Mouse (Mus musculus): ENCODE results near the gene Hbb-bh2. TPM values are rescaled to one million over a fixed set of nuclear protein-coding genes. Genes with fewer than 3 reads are reported as not detected.

The Hbb-bh2 gene
- total RNA-seq (2021): not detected
- long read RNA-seq, experiment 1: 0 reads
- long read RNA-seq, experiment 2: 0 reads

GRCm38 (mm10) chr7:103840268-103840667 lies at the start of gene Hbb-bh2:
TSS of gene Hbb-bh2 (minus strand) at chr7:103840520.
- no peak for TF ChIP-seq CTCF (IDR thresholded peaks at IDR 0.05)
- Histone ChIP-seq H3K4me3 (no peak within 1 kb of the TSS), H3K27ac (no peak within 1 kb of the TSS)
- intact Hi-C loops (cut with DNase I): no loop called here
- DNase-seq: no peak

DNA sequence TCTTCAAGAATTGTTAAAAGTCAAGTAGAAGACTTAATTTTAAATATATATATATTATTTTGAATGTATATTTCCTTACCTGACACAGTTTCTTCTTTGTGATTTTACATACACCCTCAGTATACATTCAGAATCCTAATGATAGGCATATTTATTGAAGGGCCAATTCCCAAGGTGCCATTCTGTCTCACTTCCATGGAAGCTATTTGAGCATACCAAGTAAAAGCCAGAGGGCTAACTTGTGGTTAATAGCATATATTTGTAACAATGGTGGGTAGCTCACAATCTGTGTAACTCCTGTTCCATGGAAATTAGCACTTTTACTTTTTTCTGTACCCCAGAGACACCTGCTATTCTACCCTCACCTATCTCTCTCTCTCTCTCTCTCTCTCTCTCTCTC lies 45.8 kb upstream of the Hbb-bh2 start, which contains the start of gene Olfr66:
Gene Olfr66, minus strand, starts transcription at position 101 of the 400 bp plus-strand sequence.
- no peak for DNase-seq
- intact Hi-C loops (cut with DNase I): no loop called here
- no peak for TF ChIP-seq CTCF (IDR thresholded peaks at IDR 0.05)
- no peak within 1 kb of the TSS for H3K27ac ChIP-seq
- no peak within 1 kb of the TSS for H3K4me3 ChIP-seq

GRCm38 (mm10) chr7:103877093-103877492 lies 36.8 kb upstream of the Hbb-bh2 start:
- TF ChIP-seq CTCF (IDR thresholded peaks at IDR 0.05): no peak

DNA sequence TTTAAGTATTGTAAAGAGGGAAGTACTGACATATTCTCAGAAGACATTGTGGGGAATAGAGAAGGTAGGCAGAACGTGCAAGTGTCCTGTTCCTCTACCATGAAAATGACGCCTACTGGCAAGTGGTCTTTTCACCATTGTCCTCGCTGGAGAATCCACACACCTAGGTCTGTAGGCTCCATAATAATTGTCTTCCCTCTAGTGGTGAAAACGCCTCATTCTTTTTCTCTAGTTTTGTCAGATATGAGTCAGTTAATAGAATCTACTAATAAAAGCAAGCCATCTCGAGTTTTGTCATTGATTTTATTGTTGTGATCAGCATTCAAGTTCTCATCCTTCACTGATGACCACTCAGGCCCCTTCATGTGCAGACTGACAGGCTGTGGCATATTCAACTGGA lies 34.1 kb upstream of the Hbb-bh2 start:
- no peak for TF ChIP-seq CTCF (IDR thresholded peaks at IDR 0.05)
- intact Hi-C loops (cut with DNase I): no loop called here
- H3K27ac ChIP-seq: no peak overlapping the region
- no peak overlapping the region for H3K4me3 ChIP-seq
- DNase-seq: no peak

More at GRCm38 (mm10) chr7:103877093-103877492, 36.8 kb upstream of the Hbb-bh2 start:
- no peak overlapping the region for H3K4me3 ChIP-seq
- H3K27ac ChIP-seq: no peak overlapping the region
- DNase-seq: no peak
- intact Hi-C loops (cut with DNase I): no loop called here

DNA sequence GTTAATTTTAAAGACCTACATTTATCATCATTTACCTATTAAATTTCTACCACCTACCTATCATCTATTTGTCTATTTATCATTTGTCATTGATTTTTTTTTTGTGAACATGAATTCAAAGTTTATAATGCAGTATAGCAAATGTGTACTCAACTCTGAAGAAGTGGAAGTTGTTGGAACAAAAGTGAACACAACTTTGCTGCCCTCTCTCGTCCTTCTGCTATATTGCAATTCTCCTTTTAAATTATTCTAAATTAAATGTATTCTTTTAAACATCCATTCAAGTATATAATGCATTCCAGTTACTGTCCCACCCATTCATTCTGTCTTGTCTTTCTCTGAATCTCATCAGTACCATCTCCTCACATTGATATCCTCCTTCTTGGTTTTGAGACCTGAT lies 32.7 kb upstream of the Hbb-bh2 start:
- DNase-seq: no peak
- TF ChIP-seq CTCF (IDR thresholded peaks at IDR 0.05): no peak
- Histone ChIP-seq H3K27ac (no peak overlapping the region), H3K4me3 (no peak overlapping the region)
- intact Hi-C loops (cut with DNase I): no loop called here

DNA sequence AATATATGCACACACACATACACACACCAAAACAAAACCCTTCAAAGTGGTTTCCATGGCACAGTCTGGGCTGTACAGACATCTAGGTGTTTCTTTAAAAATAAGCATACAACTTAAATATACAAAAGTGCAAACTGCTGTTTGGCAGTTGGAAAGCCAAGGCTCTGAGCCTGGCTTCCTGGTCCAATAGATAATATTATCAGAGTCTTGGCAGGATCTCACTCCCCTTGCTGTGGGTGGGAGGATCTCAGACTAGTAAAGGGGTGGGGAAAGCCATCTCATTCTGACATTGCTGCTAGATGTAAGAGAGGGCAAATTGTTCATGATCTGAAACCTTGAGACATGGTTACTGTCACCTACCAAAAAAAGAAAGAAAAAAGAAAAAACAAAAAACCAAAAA lies 30.3 kb upstream of the Hbb-bh2 start:
- no peak for TF ChIP-seq CTCF (IDR thresholded peaks at IDR 0.05)
- intact Hi-C loops (cut with DNase I): no loop called here
- DNase-seq: no peak
- Histone ChIP-seq H3K27ac (no peak overlapping the region), H3K4me3 (no peak overlapping the region)

DNA sequence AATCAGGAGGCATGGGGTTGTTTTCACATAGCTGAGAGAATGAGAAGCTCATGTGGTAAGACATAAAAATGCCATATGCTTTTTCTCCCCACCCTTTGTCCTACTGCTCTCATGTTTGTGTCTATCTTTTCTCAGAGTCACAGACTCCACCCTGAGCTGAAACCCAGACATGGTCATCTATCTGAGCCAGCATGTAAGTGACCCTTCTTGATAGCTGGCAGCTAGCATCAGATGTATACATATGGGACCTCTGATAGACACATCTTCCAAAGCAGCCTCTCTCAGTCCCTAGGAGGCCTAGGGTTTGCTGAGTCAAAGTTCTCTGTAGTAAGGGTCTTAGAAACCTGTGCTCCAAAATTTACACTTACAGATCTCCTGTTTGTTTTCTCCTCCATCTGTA lies 25.4 kb upstream of the Hbb-bh2 start:
- no peak for TF ChIP-seq CTCF (IDR thresholded peaks at IDR 0.05)
- DNase-seq: no peak
- intact Hi-C loops (cut with DNase I): no loop called here
- no peak overlapping the region for H3K4me3 ChIP-seq
- no peak overlapping the region for H3K27ac ChIP-seq

DNA sequence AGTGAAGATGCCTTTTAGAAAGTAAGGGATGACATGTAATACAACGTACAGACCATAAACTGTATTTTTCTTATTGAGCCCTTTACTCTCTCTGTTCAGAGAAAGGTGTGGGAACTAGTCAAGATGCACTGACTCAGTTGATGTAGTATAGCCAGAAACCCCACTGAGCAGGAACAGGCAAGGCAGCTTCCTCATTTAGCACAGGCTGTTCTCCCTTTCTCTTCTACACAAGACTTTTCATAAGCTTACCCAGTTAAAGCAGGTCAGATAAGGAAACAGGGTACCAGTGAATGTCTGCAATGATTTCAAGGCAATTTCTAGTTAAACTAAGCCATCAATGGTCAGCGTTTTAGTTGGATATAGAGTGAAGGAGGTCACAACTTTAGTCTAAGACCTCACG lies 21.2 kb upstream of the Hbb-bh2 start:
- no peak for DNase-seq
- intact Hi-C loops (cut with DNase I): no loop called here
- no peak for TF ChIP-seq CTCF (IDR thresholded peaks at IDR 0.05)

DNA sequence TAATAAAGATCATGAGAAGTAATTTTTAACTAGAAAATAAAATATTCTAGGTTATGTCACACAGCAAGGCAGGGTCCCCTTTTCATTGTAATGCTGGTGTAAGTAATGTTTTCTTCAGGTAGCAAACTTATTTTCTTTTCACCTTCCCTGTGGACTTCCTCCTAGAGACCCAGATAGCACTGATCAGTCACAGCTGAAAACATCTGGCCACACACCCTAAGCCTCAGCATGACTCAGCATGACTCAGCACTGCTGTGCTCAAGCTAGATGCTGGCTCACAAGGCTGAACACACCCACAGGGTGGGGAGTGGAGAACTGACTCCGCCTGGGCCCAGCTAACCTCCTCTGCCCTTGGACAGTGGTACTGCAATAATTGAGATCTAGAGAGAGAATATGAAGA lies 20.5 kb upstream of the Hbb-bh2 start:
- H3K27ac ChIP-seq: no peak overlapping the region
- DNase-seq: peak; percentile 26
- H3K4me3 ChIP-seq: no peak overlapping the region

More for the DNA sequence above, 21.2 kb upstream of the Hbb-bh2 start:
- Histone ChIP-seq H3K27ac (no peak overlapping the region), H3K4me3 (no peak overlapping the region)

DNA sequence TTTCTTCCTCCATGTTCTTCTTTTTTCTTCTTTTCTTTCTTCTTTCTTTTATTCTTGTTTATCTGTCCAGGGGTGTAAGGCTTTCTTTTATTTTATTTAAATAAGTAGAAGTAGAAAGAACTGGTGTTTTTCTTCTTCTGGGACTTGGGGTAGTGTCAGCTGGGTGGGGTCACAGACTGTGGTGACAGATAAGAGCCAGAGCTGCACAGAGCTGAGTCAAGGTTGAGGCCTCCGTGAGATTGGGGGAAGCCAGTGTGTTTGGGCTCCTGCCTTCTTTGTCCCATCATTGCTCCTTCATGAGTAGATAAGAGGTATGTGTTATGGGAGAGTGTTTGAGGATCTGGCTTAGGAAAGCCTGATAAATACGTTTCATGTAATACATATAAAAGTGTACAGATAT lies 18.8 kb upstream of the Hbb-bh2 start:
- intact Hi-C loops (cut with DNase I): no loop called here
- TF ChIP-seq CTCF (IDR thresholded peaks at IDR 0.05): no peak
- DNase-seq: no peak
- Histone ChIP-seq H3K4me3 (no peak overlapping the region), H3K27ac (no peak overlapping the region)

More for the DNA sequence above, 20.5 kb upstream of the Hbb-bh2 start:
- no peak for TF ChIP-seq CTCF (IDR thresholded peaks at IDR 0.05)
- intact Hi-C loops (cut with DNase I): no loop called here

DNA sequence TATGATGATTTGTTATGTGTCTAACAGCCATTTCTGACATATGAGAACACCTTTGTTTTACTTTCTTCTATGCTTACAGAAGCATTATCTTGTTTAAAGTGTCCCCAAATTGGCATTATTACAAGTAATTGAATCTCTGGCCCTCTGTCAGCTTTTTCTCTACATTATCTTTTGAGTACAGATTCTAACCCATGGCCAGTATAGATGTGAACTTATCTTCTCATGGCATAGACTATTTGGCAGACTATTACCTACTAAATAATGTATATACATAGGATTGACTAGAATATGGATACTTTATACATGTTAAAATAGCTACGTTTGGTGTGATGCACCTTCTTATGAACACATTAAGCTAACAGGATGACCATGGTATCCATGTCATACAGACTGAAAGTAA lies 14.3 kb upstream of the Hbb-bh2 start:
- H3K27ac ChIP-seq: no peak overlapping the region
- no peak overlapping the region for H3K4me3 ChIP-seq
- intact Hi-C loops (cut with DNase I): no loop called here
- TF ChIP-seq CTCF (IDR thresholded peaks at IDR 0.05): no peak
- no peak for DNase-seq

DNA sequence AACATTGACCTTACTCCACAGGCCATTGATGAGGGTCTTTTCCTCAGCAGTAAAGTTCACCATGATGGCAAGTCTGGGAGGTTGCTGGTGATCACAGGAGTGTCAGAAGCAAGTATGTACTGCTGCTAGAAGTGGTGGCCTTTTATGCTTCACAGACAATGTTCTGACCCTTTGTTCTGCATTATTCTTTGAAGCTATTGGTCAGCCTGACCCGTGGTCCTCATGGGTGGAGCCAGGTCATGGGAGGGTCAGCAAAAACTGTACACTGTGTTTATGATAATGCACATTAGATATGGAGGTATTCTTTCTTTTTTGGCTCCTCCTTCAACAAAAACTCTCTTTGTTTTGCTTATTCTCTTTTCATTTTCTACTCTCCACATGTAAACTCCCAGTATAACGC lies 12.8 kb upstream of the Hbb-bh2 start, which contains the start of gene Hbb-y:
Gene Hbb-y, minus strand, starts transcription at position 127 of the 400 bp plus-strand sequence.
- Histone ChIP-seq H3K27ac (no peak within 1 kb of the TSS), H3K4me3 (no peak within 1 kb of the TSS)
- no peak for DNase-seq
- intact Hi-C loops (cut with DNase I): no loop called here
- TF ChIP-seq CTCF (IDR thresholded peaks at IDR 0.05): no peak

DNA sequence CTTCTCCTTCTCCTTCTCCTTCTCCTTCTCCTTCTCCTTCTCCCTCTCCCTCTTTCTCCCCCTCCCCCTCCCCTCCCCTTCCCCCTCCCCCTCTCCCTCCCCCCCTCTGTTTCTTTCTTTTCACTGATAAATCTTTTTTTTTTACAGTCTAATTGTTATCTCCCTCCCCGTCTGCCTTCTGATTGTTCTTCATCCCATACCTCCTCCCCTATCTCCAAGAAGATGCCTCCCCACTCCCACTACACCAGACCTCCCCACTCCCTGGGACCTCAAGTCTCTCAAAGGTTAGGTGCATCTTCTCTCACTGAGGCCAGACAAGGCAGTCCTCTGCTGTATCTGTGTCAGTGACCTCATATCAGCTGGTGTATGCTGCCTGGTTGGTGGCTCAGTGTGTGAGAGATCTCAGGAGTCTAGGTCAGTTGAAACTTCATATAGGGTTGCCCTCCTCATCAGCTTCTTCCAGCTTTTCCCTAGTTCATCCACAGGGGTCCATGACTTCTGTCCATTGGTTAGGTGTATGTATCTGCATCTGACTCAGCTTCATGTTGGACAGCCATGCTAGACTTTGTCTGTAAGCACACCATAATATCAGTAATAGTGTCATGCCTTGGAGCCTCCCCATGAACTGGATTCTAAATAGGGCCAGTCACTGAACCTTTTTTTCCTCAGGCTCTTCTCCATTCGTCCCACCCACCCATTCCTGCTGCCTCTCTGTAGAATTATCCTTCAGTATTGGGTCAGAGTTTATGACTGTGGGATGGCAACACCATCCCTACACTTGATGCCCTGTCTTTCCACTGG lies 4.4 kb upstream of the Hbb-bh2 start:
- DNase-seq: no peak
- intact Hi-C loops (cut with DNase I): no loop called here

DNA sequence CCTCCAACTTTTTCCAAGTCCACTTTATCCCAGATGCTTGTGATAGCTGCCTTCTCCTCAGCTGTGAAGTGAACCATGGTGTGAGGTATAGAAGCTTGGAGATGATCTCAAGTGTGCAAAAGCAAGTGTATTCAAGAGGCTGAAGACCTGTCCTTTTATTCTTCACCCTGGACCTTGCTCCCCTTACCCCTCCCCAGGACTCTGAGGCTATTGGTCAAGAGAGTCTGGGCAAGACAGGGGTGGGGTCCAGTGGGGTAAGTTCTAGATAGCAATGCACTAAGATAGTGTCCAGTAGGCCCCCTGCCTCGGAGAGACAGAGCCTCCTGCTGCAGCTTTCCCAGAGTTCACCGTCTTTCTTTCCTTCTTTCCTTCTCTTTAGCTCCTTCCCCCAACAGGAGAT lies 2.7 kb upstream of the Hbb-bh2 start, which contains the start of gene Hbb-bh1:
Gene Hbb-bh1, minus strand, starts transcription at position 131 of the 400 bp plus-strand sequence.
- DNase-seq: no peak
- no peak for TF ChIP-seq CTCF (IDR thresholded peaks at IDR 0.05)

More for the DNA sequence above, 4.4 kb upstream of the Hbb-bh2 start:
- H3K27ac ChIP-seq: no peak overlapping the region
- no peak overlapping the region for H3K4me3 ChIP-seq
- TF ChIP-seq CTCF (IDR thresholded peaks at IDR 0.05): no peak

More for the DNA sequence above, 2.7 kb upstream of the Hbb-bh2 start, which contains the start of gene Hbb-bh1:
- intact Hi-C loops (cut with DNase I): no loop called here
- no peak within 1 kb of the TSS for H3K27ac ChIP-seq
- H3K4me3 ChIP-seq: no peak within 1 kb of the TSS
